Mouse (Mus musculus): ENCODE measurements around the gene B430306N03Rik.

DNA sequence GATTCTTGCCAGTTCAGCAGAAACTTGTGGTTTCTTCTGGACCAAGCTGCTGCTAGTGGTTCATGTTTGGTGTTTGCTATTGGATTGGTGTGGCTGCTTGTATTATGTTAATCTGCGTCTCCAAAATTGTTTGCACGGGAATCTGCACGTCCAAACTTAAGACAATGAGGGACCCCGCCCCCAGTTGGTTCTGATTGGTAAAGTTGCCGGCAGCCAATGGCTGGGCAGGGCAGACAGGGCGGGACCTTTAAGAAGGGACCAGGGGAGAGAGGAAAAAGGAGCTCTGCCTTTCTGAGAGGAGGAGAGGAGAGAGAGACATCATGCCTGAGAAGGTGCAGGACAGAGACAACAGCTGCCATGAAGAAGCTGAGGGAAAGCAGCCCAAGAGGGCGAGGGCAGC, 40.2 kb upstream of the B430306N03Rik start:
- TF ChIP-seq EP300 (IDR thresholded peaks at IDR 0.05; ENCODE audit: low read depth): no peak
- TF ChIP-seq CTCF (IDR thresholded peaks at IDR 0.05; ENCODE audit: low read depth): no peak

Data from heart, postnatal 0 days (tissue).